Mouse (Mus musculus): Measurements from ENCODE around the gene Txnl4b. TPM values are rescaled to one million over a fixed set of nuclear protein-coding genes. Genes with fewer than 3 reads are reported as not detected.

The Txnl4b gene
- 1 to 10 TPM; 6.0 to 7.4 TPM for polyA plus RNA-seq (2017; shearing (Covaris generic))

GRCm38 (mm10) chr8:109565498-109566333 is at the start of gene Txnl4b, which contains the start of gene Dhx38:
Gene Txnl4b, plus strand, starts transcription at chr8:109565892.
Gene Dhx38, minus strand, starts transcription at chr8:109565861.

GRCm38 (mm10) chr8:109578900-109579301 is 13.2 kb downstream of the Txnl4b start, which contains the start of gene Hp:
Gene Hp, minus strand, starts transcription at chr8:109579172.

GRCm38 (mm10) chr8:109608271-109609152 is 42.8 kb downstream of the Txnl4b start, which contains the start of gene Dhodh:
Gene Dhodh, minus strand, starts transcription at chr8:109608673.

GRCm38 (mm10) chr8:109614243-109615210 is 48.8 kb downstream of the Txnl4b start, which contains the start of gene Pkd1l3:
Gene Pkd1l3, plus strand, starts transcription at chr8:109614517.

Other genes starting within 250 kb of the Txnl4b start
- under 1 TPM; 0.13 to 0.56 TPM for gene Pmfbp1, start 71.9 kb upstream of the Txnl4b start, polyA plus RNA-seq (2017; shearing (Covaris generic))
- gene Dhx38, start within 50 bp of the Txnl4b start, polyA plus RNA-seq (2017; shearing (Covaris generic)) = 10 to 100 TPM; 21.3 to 27.7 TPM
- gene Hp, start 13.3 kb downstream of the Txnl4b start, polyA plus RNA-seq (2017; shearing (Covaris generic)) = under 1 TPM; 0.13 to 0.80 TPM
- gene Dhodh, start 42.8 kb downstream of the Txnl4b start, polyA plus RNA-seq (2017; shearing (Covaris generic)) = 10 to 100 TPM; 31.8 to 45.1 TPM
- gene Pkd1l3, start 48.6 kb downstream of the Txnl4b start, polyA plus RNA-seq (2017; shearing (Covaris generic)) = 1 to 10 TPM; 1.0 to 3.0 TPM
- 100 to 1,000 TPM; 137 to 180 TPM for gene Ist1, start 127.4 kb downstream of the Txnl4b start, polyA plus RNA-seq (2017; shearing (Covaris generic))
- 10 to 100 TPM in 1 of 2 experiments, 1 to 10 TPM in 1; 8.4 to 16.7 TPM for gene Zfp821, start 139.7 kb downstream of the Txnl4b start, polyA plus RNA-seq (2017; shearing (Covaris generic))
- 1 to 10 TPM; 2.8 to 2.9 TPM for gene Atxn1l, start 171.8 kb downstream of the Txnl4b start, polyA plus RNA-seq (2017; shearing (Covaris generic))
- gene Ap1g1, start 212.7 kb downstream of the Txnl4b start, polyA plus RNA-seq (2017; shearing (Covaris generic)) = 10 to 100 TPM; 45.0 to 46.3 TPM